Mouse (Mus musculus) bone marrow, adult 2 months (tissue): Measurements from ENCODE around the gene Bcl6b. TPM values are rescaled to one million over a fixed set of nuclear protein-coding genes. Genes with fewer than 3 reads are reported as not detected.

Experiments
- H3K27ac ChIP-seq: fragments of 200-500 bp; 2 replicates; pipeline ENCODE4 v1.5.1; 2012; ENCODE audit warnings: low read depth, mild to moderate bottlenecking, control low read depth, inconsistent platforms, low read length; ENCODE audit not compliant: control insufficient read depth, poor library complexity, insufficient read depth
- H3K4me1 ChIP-seq: fragments of 200-500 bp; 2 replicates; pipeline ENCODE4 v1.6.1; 2011; ENCODE audit warnings: low read length; ENCODE audit not compliant: control insufficient read depth, insufficient read depth
- H3K4me3 ChIP-seq: fragments of 200-500 bp; replicated peaks from 2 replicates; pipeline ENCODE3; 2011; ENCODE audit warnings: mild to moderate bottlenecking, low read depth, low read length, control low read depth; ENCODE audit not compliant: control insufficient read depth
- CTCF ChIP-seq: fragments of 200-500 bp; IDR thresholded peaks from 2 replicates; pipeline ENCODE4 v1.5.1; 2011; ENCODE audit warnings: low read length, control low read depth; ENCODE audit not compliant: control insufficient read depth, insufficient read depth
- POLR2A ChIP-seq: fragments of 200-500 bp; IDR thresholded peaks from 2 replicates; pipeline ENCODE4 v1.6.1; 2011; ENCODE audit warnings: low read depth, mild to moderate bottlenecking, control low read depth, low read length, borderline replicate concordance; ENCODE audit not compliant: control insufficient read depth
- WGBS: fragments of 180-500 bp; shearing (Covaris S2); methylation state at CpG from one replicate; pipeline ENCODE4 v1.1.7; 2018; 5-methylcytosine and 5-hydroxymethylcytosine counted together
- polyA plus RNA-seq: library from polyadenylated mRNA; stranded (reverse); fragments of >200 nt; gene quantifications from 2 replicates; pipeline ENCODE4 v1.2.4, GENCODE M21; 2011; ENCODE audit warnings: low replicate concordance; ENCODE audit not compliant: missing spikeins, insufficient read depth, insufficient read length

Gene Bcl6b
- polyA plus RNA-seq, 1 experiment, result 2.2 TPM

GRCm38 (mm10) chr11:70236717-70237116 lies 7.1 kb upstream of the Bcl6b start:
- peaks cover 3% of the 10 kb centered on the region; the same call in 1 of the 2 replicates for H3K4me1 ChIP-seq
- peak overlapping the region; percentile 55 for H3K4me3 ChIP-seq
- peak overlapping the region; percentile 7; the same call in 1 of the 2 replicates for H3K27ac ChIP-seq
- 47% methylated on average over 7 of the region's 7 CpGs for WGBS
- TF ChIP-seq CTCF, result no peak
- no peak for TF ChIP-seq POLR2A

GRCm38 (mm10) chr11:70235254-70235900 lies 5.8 kb upstream of the Bcl6b start:
- TF ChIP-seq CTCF, result no peak
- TF ChIP-seq POLR2A, result no peak
- no peak overlapping the region for H3K27ac ChIP-seq
- H3K4me1 ChIP-seq, result peaks cover 3% of the 10 kb centered on the region; the same call in 1 of the 2 replicates
- no peak overlapping the region for H3K4me3 ChIP-seq
- 86% methylated on average over 12 of the region's 12 CpGs for WGBS

GRCm38 (mm10) chr11:70234497-70234896 lies 4.9 kb upstream of the Bcl6b start:
- Histone ChIP-seq H3K4me1 (peaks cover 3% of the 10 kb centered on the region; the same call in 1 of the 2 replicates), H3K27ac (no peak overlapping the region), H3K4me3 (no peak overlapping the region)
- no peak for TF ChIP-seq POLR2A
- no peak for TF ChIP-seq CTCF
- WGBS, result 32% methylated on average over 8 of the region's 8 CpGs

- H3K4me3 ChIP-seq, result no peak overlapping the region
- 86% methylated on average over 5 of the region's 5 CpGs for WGBS
- no peak overlapping the region for H3K27ac ChIP-seq
- peaks cover 3% of the 10 kb centered on the region; the same call in 1 of the 2 replicates for H3K4me1 ChIP-seq
- TF ChIP-seq CTCF, result no peak
- TF ChIP-seq POLR2A, result no peak
These were observed 4.4 kb upstream of the Bcl6b start for GRCm38 (mm10) chr11:70234037-70234436.

- WGBS, result 70% methylated on average over 8 of the region's 8 CpGs
- no peak overlapping the region for H3K27ac ChIP-seq
- H3K4me3 ChIP-seq, result no peak overlapping the region
These were observed 3.4 kb upstream of the Bcl6b start for GRCm38 (mm10) chr11:70233016-70233415.

GRCm38 (mm10) chr11:70232546-70232945 lies 2.9 kb upstream of the Bcl6b start:
- Histone ChIP-seq H3K4me3 (no peak overlapping the region), H3K27ac (no peak overlapping the region), H3K4me1 (peaks cover 3% of the 10 kb centered on the region; the same call in 1 of the 2 replicates)
- TF ChIP-seq CTCF, result no peak
- TF ChIP-seq POLR2A, result no peak
- WGBS, result 48% methylated on average over 10 of the region's 10 CpGs

More at GRCm38 (mm10) chr11:70233016-70233415, 3.4 kb upstream of the Bcl6b start:
- peaks cover 3% of the 10 kb centered on the region; the same call in 1 of the 2 replicates for H3K4me1 ChIP-seq
- TF ChIP-seq POLR2A, result no peak

GRCm38 (mm10) chr11:70230239-70230727 lies 685 bp upstream of the Bcl6b start:
- under 1% methylated on average over 32 of the region's 32 CpGs for WGBS
- no peak overlapping the region for H3K4me3 ChIP-seq
- TF ChIP-seq CTCF (peak; percentile 99), POLR2A (no peak; the same call in 1 of the 2 replicates)

GRCm38 (mm10) chr11:70228828-70229227 lies 770 bp downstream of the Bcl6b start:
- WGBS, result 2% methylated on average over 19 of the region's 19 CpGs
- TF ChIP-seq POLR2A (peak; percentile 38; the same call in 1 of the 2 replicates), CTCF (no peak)
- Histone ChIP-seq H3K4me3 (peak overlapping the region; percentile 33), H3K4me1 (no peaks in the 10 kb centered on the region; the same call in 1 of the 2 replicates), H3K27ac (peak overlapping the region; percentile 23; the same call in 1 of the 2 replicates)

More at GRCm38 (mm10) chr11:70230239-70230727, 685 bp upstream of the Bcl6b start:
- no peak overlapping the region; the same call in 1 of the 2 replicates for H3K27ac ChIP-seq
- no peaks in the 10 kb centered on the region; the same call in 1 of the 2 replicates for H3K4me1 ChIP-seq

GRCm38 (mm10) chr11:70227661-70228245 lies 1.8 kb downstream of the Bcl6b start:
- no peak overlapping the region for H3K27ac ChIP-seq
- 77% methylated on average over 4 of the region's 4 CpGs for WGBS
- H3K4me1 ChIP-seq, result peaks cover 2% of the 10 kb centered on the region; the same call in 1 of the 2 replicates
- no peak overlapping the region for H3K4me3 ChIP-seq
- TF ChIP-seq POLR2A (no peak), CTCF (no peak)
